Mouse (Mus musculus): ENCODE data around the gene F13a1.

DNA sequence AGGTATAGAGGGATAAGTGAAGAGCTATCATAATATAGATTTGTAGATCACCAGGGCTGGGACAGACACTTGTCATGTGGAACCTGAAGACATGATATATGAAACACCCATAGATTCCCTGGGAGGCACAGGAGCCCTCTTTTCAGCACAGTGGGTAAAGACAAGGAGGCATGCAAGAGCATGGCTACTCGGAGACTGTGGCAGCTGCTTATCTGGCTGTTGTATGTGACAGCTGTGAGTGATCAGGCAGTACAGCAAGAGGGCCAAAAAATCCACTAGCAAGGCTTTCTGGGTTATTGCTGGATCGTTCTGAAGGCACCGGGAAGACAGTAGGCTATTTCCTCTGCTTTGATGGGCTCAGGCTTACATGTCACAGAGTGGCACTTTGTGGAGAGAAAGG, 149.0 kb downstream of the F13a1 start:
- TF ChIP-seq CTCF (IDR thresholded peaks at IDR 0.05) = no peak
- no peak for TF ChIP-seq EP300 (IDR thresholded peaks at IDR 0.05)
